Mouse (Mus musculus) brain, adult 2 months (tissue): ENCODE results near the gene Sv2c.

Experiments
- DNase-seq: peaks from one replicate; pipeline ENCODE4 v3.0.0; 2011; ENCODE audit warnings: low read depth, low spot score

The Sv2c gene

DNA sequence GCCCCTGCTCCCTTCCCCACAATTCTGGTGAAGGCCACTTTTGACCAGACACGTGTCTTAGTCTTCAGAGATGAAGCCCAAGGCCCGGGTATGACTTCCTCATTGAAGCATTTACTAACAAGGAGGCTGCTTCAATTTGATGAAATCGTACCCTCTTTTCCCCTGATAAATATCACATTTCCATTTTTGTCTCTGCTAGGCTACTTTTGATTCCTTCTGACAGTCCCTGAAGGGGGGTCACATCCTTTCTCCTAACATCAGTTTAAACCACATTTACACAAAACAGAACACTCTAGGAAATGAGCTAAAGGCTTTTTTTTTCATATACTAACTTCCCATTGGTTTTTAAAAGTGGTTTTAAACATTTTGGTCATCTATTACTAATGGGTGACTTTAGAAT lies 79.6 kb downstream of the Sv2c start:
- DNase-seq = no peak

- DNase-seq = no peak
Observed at GRCm38 (mm10) chr13:96045396-96045795, 87.0 kb downstream of the Sv2c start.

DNA sequence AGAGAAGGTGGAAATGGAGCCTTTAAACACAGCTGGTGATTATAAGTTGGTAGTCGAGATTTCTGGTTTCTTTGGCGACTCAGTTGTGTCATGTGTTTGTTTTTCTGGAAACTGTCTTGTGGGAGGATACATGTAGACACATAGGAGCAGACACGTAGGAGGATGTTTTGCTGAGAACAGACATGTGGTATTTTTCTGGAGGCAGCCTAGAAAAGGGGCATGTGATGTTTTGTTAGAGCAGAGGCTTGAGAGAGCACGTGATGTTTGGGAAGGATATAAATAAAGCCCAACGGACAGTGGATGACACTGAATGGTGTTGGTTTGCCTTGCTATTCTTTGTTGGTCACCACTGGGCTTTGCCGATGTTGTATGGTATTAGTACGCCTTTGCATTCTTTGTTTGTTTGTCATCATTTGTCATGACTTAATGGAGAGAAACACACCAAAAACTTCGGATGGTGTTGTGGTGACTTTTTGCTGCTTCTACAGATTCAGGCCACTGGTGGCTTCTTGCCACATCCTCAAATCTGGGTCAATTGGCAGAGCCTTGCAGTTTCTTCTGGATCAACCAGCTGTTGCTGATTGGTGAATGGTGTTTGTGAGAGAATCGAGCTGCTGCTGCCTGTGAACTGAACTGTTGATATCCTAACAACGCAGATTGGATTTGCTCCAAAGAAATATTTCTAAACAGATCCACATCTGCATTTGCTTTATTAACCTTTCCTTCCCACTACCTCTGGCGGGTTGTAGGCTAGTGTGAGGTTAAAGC lies 91.9 kb downstream of the Sv2c start:
- peak; percentile 41 for DNase-seq

- no peak for DNase-seq
Observed at GRCm38 (mm10) chr13:96039536-96039935, 92.8 kb downstream of the Sv2c start.

- DNase-seq = peak; percentile 74
Observed at GRCm38 (mm10) chr13:96030368-96031223, 101.8 kb downstream of the Sv2c start.

- DNase-seq = peak; percentile 64
Observed at GRCm38 (mm10) chr13:96023858-96024257, 108.5 kb downstream of the Sv2c start.

- DNase-seq = no peak
Observed at GRCm38 (mm10) chr13:96015516-96015915, 116.9 kb downstream of the Sv2c start.

DNA sequence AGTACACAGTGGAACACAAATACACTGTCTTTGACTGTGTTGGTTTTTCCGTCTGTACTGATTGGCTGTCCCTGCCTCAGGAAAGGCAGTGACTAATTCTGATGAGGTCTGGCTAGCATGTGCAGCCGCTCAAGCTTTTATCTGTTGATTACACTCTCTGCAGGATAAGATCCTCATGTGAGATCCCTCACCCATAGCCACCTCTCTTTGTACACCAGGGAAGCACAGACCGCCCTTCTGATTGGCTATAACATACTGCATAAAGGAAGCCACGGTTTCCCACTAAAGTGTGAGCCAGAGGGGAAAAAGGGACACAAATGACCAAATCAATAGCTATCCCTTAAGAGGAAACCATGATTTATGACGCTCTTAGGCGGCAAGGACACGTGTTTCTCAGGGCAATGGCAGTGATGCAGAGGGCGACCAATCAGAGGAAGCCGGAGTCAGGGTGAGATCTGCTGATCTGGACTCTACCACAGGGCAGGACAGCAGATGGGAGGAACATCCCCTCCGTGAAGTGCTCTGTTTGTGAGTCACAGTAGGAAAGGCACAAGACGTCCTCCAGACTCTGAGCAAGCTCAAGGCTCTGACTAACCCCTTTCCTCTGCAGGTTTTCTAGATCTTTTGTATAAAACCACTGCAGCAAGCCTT lies 121.4 kb downstream of the Sv2c start:
- peak; percentile 91 for DNase-seq

DNA sequence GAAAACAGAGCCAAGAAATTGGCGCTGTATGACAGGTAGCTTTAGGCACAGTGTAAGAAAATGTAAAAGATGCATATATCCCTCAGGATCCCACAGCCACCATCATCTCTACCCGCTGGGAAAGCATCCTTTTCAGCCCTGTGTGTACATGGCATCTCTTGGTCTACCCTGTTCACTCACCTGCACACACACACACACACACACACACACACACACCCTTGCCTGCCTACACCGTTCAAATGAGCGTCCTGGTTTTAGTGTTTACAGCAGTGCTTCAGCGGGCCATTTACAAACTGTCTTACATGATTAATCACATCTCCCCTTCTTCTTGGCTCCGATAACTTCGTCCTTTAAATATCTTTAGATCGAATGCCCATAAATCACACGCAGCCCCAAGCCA lies 123.4 kb downstream of the Sv2c start:
- DNase-seq = no peak

GRCm38 (mm10) chr13:96008154-96008553 lies 124.2 kb downstream of the Sv2c start:
- DNase-seq = no peak

DNA sequence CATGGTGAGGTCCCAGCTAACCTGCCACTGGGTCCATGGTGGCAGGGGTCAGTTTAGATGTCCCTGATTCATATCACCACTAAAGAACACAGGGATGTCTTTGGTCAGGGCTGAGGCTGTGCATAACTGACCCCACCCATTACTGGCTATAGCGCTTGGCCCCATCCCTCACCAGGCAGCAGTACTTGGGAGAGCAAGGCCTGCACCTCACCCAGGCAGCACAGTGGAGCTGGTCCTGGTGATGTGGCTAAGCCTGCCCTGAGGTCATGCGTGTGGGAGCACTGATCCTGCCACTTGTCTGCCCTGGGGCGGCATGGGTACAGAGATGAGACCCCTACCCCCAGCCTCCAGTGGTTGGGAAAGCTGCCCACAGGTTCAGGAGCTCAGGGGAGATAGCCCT lies 128.8 kb downstream of the Sv2c start:
- DNase-seq = no peak

DNA sequence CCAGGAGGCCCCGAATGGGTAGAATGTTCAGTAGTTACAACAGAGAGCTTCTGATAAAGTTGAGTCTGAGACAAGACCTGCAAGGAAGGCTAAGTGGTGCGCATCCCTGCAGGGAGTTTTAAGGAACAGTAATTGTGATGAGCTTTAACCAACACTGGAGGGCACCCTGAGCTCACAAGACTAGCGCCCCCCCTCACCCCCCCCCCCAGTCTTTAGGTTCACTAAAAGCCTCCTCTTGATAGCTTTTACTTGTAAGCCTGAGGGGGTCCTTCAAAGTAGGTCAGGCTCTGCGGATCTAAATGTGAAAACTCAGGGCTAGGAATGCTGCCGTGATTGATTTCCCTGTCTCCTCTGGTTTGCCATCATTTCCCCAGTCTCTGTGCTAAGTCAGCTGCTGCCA lies 129.9 kb downstream of the Sv2c start:
- peak; percentile 65 for DNase-seq

DNA sequence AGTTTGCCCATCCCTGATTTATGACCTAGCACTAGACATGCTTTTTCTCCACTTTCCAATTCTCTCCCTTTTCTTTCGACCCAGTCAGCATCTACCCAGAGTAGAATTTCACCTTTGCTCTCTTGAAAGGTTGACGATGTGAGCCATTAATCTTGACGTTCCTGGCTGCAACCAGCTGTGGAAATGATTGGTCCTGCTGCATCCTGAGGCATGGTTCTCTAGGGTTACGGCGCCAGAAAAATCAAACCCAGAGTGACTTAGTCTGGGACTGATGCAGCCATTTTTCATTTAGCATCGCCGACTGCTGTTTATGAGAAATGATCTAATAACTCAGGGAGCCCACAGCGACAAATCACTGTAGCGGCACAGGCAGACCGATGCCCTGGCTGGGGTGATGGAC lies 133.0 kb downstream of the Sv2c start:
- DNase-seq = no peak

- no peak for DNase-seq
Observed at GRCm38 (mm10) chr13:95997294-95997693, 135.1 kb downstream of the Sv2c start.

- DNase-seq = peak; percentile 59
Observed at GRCm38 (mm10) chr13:95994705-95995703, 137.4 kb downstream of the Sv2c start.

- DNase-seq = no peak
Observed at GRCm38 (mm10) chr13:95988181-95988580, 144.2 kb downstream of the Sv2c start.

GRCm38 (mm10) chr13:95987147-95987546 lies 145.2 kb downstream of the Sv2c start:
- no peak for DNase-seq

DNA sequence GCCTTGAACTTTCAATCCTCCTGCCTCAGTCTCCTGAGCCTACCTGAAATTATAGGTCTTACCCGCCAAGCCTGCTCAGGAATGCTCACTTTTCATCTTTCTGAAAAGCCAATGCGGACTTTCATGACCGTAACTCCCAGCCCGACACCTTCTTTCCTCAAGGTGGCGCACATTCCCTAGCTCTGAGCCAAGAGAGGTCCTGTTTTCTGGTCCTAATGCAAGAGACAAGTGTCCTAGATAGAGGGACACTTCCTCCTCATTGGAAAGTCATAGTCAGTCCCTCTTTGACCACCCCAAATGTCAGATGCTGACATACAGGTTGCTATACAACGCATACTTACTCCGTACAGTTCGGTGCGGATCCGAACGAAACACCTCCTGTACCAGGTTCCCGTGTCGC lies 146.0 kb downstream of the Sv2c start:
- peak; percentile 52 for DNase-seq

DNA sequence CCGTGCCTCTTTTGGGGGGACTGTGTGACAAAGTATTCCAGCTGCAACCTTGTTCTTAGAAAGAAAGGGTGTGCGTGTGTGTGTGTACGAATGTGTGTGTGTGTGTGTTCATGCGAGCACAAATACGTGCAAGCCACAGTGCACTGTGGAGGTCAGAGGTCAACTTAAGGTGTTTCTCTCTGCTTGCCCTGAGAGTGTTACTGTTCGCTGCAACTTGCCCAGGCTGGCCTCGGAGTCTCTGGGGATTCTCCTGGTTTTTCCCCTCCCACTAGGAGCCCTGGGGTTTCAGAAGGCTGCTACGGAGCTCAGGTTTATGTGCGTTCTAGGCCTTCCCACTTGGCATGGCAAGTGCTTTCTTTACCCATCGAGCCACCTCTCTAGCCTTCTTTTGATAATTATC lies 157.2 kb downstream of the Sv2c start:
- DNase-seq = no peak

DNA sequence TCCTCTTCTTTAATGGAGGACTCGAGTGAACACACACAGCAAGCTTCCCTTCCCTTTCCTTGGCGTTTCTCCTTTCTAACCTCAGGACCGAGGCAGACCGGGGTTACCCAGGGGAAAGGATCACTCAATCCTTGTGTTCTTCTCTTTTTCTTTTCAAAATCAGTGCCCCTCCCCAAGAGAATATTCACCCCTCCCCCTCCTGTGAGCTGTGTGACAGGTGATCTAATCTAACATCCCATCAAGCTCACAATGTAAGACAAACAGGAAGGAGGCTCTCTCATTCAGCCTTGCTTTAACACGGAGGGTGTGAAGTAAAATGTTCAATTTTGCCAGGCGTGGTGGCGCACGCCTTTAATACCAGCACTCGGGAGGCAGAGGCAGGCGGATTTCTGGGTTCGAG lies 158.3 kb downstream of the Sv2c start:
- DNase-seq = no peak

DNA sequence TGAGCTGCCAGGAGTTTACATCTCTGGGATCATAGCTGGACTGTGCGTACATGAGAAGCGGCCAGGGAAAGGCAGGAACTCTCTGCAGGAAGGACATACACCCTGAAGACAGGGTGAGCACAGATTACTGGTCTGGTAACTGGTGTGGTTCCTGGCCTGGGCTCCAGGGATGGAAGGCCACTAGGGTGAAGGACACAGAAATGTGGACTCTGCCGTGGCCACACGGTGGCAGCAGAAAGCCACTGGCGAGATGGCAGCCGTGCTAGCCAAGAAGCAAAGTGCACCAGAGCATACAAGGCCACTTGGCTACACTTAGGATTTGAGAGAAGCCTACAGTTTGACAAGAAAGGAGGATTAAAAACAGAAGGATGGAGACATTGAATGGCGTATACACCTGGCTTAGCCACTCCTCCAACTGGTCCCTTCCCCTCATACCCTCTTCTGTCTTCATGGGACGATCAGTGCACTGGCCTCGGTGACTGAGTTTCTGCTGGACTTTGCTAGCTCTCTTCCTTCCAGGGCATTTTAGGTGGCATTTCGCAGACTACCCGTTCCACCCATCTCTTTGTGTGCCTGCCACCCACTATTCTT lies 158.9 kb downstream of the Sv2c start:
- DNase-seq = peak; percentile 81
